Mouse (Mus musculus) cerebellum, adult (tissue): ENCODE results near the gene Dnajb11.

Experiments used
- ATAC-seq: cut with Nextera tagmentation; 2 replicates; pipeline ENCODE4 v1.9.2; 2017; ENCODE audit warnings: mild to moderate bottlenecking, moderate library complexity, mixed read lengths; ENCODE audit not compliant: insufficient number of reproducible peaks, low FRiP score, low TSS enrichment

Gene Dnajb11

GRCm38 (mm10) chr16:22857431-22858113, at the start of gene Dnajb11, which contains the start of gene Tbccd1:
Gene Dnajb11, plus strand, starts transcription at chr16:22857845.
Gene Tbccd1, minus strand, starts transcription at chr16:22857669.
- peak; percentile 99 for ATAC-seq

- ATAC-seq = no peak
Observed at GRCm38 (mm10) chr16:22811477-22811876, 46.2 kb upstream of the Dnajb11 start, which contains the start of gene Crygs. Gene Crygs, minus strand, starts transcription at chr16:22811577.

- peak; percentile 78; the same call in 1 of the 2 replicates for ATAC-seq
Observed at GRCm38 (mm10) chr16:22820731-22821130, 36.9 kb upstream of the Dnajb11 start.

GRCm38 (mm10) chr16:22832932-22833525, 24.6 kb upstream of the Dnajb11 start:
- ATAC-seq = no peak

GRCm38 (mm10) chr16:22839146-22839857, 18.3 kb upstream of the Dnajb11 start:
- no peak for ATAC-seq

GRCm38 (mm10) chr16:22842871-22843270, 14.8 kb upstream of the Dnajb11 start:
- ATAC-seq = no peak

GRCm38 (mm10) chr16:22844061-22844801, 13.4 kb upstream of the Dnajb11 start:
- ATAC-seq = peak; percentile 92

GRCm38 (mm10) chr16:22844834-22845233, 12.8 kb upstream of the Dnajb11 start:
- ATAC-seq = no peak

GRCm38 (mm10) chr16:22845481-22845880, 12.2 kb upstream of the Dnajb11 start:
- no peak for ATAC-seq

GRCm38 (mm10) chr16:22847686-22848085, 10.0 kb upstream of the Dnajb11 start:
- no peak for ATAC-seq

GRCm38 (mm10) chr16:22848331-22848730, 9.3 kb upstream of the Dnajb11 start:
- ATAC-seq = no peak

GRCm38 (mm10) chr16:22852709-22853108, 4.9 kb upstream of the Dnajb11 start:
- ATAC-seq = no peak

- no peak for ATAC-seq
Observed at GRCm38 (mm10) chr16:22856773-22857172, 872 bp upstream of the Dnajb11 start.

- ATAC-seq = no peak
Observed at GRCm38 (mm10) chr16:22872397-22872796, 14.8 kb downstream of the Dnajb11 start.

- no peak for ATAC-seq
Observed at GRCm38 (mm10) chr16:22873369-22873768, 15.7 kb downstream of the Dnajb11 start.

GRCm38 (mm10) chr16:22876218-22877043, 18.8 kb downstream of the Dnajb11 start:
- no peak for ATAC-seq

GRCm38 (mm10) chr16:22877660-22878390, 20.2 kb downstream of the Dnajb11 start:
- ATAC-seq = no peak

- ATAC-seq = no peak
Observed at GRCm38 (mm10) chr16:22878716-22879115, 21.1 kb downstream of the Dnajb11 start.
